Mouse (Mus musculus): ENCODE measurements around the gene Man1c1. TPM values are rescaled to one million over a fixed set of nuclear protein-coding genes. Genes with fewer than 3 reads are reported as not detected.

Gene Man1c1
- polyA plus RNA-seq, 1 experiment from 2014 or later, result 2.6 TPM

- Histone ChIP-seq H3K27me3 (replicated peaks; ENCODE audit: low read depth, poor library complexity, severe bottlenecking) (no peaks in the 10 kb centered on the region), H3K4me1 (peaks cover 21% of the 10 kb centered on the region), H3K36me3 (replicated peaks) (no peaks in the 10 kb centered on the region), H3K9me3 (no peaks in the 10 kb centered on the region), H3K27ac (replicated peaks) (no peak overlapping the region), H3K4me3 (no peak overlapping the region)
- no peak for DNase-seq (ENCODE audit: low spot score)
- WGBS, result 83% methylated on average over 10 of the region's 10 CpGs
These were observed 113.7 kb downstream of the Man1c1 start for GRCm38 (mm10) chr4:134590227-134590926.

- Histone ChIP-seq H3K36me3 (replicated peaks) (no peaks in the 10 kb centered on the region), H3K4me1 (peaks cover 21% of the 10 kb centered on the region), H3K27me3 (replicated peaks; ENCODE audit: low read depth, poor library complexity, severe bottlenecking) (no peaks in the 10 kb centered on the region), H3K9me3 (no peaks in the 10 kb centered on the region), H3K4me3 (no peak overlapping the region), H3K27ac (replicated peaks) (no peak overlapping the region)
- no peak for DNase-seq (ENCODE audit: low spot score)
- WGBS, result 73% methylated on average over 9 of the region's 9 CpGs
These were observed 114.3 kb downstream of the Man1c1 start for GRCm38 (mm10) chr4:134589786-134590185.

DNA sequence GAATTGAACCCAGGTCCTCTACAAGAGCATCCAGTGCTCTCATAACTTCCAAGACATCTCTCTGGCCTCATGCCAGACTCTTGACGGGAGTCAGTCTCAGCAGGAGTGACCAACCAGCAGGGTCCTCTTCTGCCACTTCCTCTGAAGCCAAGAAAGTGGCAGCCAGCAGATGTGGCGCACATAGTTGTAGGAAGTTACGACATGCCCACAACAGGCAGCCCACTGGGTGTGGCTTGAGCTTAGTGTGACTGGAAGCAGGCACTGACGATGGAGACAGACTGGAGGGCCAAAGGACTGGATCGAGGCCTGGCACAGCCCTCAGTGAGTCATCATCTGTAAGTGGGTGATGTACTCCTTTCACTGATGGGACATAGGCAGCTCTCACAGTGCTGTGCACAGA lies 115.1 kb downstream of the Man1c1 start:
- DNase-seq (ENCODE audit: low spot score), result no peak
- H3K4me1 ChIP-seq, result peaks cover 21% of the 10 kb centered on the region
- no peaks in the 10 kb centered on the region for H3K9me3 ChIP-seq
- H3K4me3 ChIP-seq, result no peak overlapping the region
- H3K27ac ChIP-seq (replicated peaks), result no peak overlapping the region
- WGBS, result 94% methylated on average over 5 of the region's 5 CpGs
- no peaks in the 10 kb centered on the region for H3K27me3 ChIP-seq (replicated peaks; ENCODE audit: low read depth, poor library complexity, severe bottlenecking)
- no peaks in the 10 kb centered on the region for H3K36me3 ChIP-seq (replicated peaks)

DNA sequence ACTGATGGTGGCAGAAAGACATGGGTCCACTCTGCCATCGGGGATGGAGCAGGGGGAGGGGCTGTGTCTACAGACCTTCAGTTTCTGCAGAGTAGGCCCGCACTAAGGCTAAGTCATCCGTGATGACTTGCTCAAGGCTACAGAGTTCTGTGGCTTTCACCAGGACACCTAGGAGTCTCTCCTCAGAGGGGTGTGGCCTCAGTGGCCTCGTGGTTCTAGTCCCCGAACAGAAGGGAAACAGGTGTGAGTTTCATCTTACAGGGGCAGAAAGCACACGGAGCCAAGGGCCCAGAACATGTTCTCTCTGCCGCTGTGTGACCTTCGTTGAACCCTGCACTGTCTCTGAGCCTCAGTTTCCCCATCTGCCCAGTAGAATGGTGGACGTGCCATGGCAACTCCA lies 115.8 kb downstream of the Man1c1 start:
- WGBS, result 85% methylated on average over 9 of the region's 9 CpGs
- H3K4me3 ChIP-seq, result no peak overlapping the region
- no peak overlapping the region for H3K27ac ChIP-seq (replicated peaks)
- no peak for DNase-seq (ENCODE audit: low spot score)
- no peaks in the 10 kb centered on the region for H3K27me3 ChIP-seq (replicated peaks; ENCODE audit: low read depth, poor library complexity, severe bottlenecking)
- no peaks in the 10 kb centered on the region for H3K36me3 ChIP-seq (replicated peaks)
- peaks cover 21% of the 10 kb centered on the region for H3K4me1 ChIP-seq
- H3K9me3 ChIP-seq, result no peaks in the 10 kb centered on the region

GRCm38 (mm10) chr4:134587636-134588197 lies 116.4 kb downstream of the Man1c1 start:
- Histone ChIP-seq H3K4me3 (no peak overlapping the region), H3K27ac (replicated peaks) (no peak overlapping the region), H3K4me1 (peaks cover 21% of the 10 kb centered on the region), H3K36me3 (replicated peaks) (no peaks in the 10 kb centered on the region), H3K9me3 (no peaks in the 10 kb centered on the region), H3K27me3 (replicated peaks; ENCODE audit: low read depth, poor library complexity, severe bottlenecking) (no peaks in the 10 kb centered on the region)
- 58% methylated on average over 11 of the region's 11 CpGs for WGBS
- DNase-seq (ENCODE audit: low spot score), result no peak

GRCm38 (mm10) chr4:134586631-134587030 lies 117.5 kb downstream of the Man1c1 start:
- no peaks in the 10 kb centered on the region for H3K9me3 ChIP-seq
- 94% methylated on average over 1 of the region's 1 CpGs for WGBS
- H3K4me1 ChIP-seq, result peaks cover 19% of the 10 kb centered on the region
- H3K27ac ChIP-seq (replicated peaks), result no peak overlapping the region
- no peak for DNase-seq (ENCODE audit: low spot score)
- no peak overlapping the region for H3K4me3 ChIP-seq
- H3K36me3 ChIP-seq (replicated peaks), result no peaks in the 10 kb centered on the region
- no peaks in the 10 kb centered on the region for H3K27me3 ChIP-seq (replicated peaks; ENCODE audit: low read depth, poor library complexity, severe bottlenecking)

GRCm38 (mm10) chr4:134586126-134586525 lies 118.0 kb downstream of the Man1c1 start:
- no peaks in the 10 kb centered on the region for H3K9me3 ChIP-seq
- WGBS, result 91% methylated on average over 7 of the region's 7 CpGs
- peaks cover 18% of the 10 kb centered on the region for H3K4me1 ChIP-seq
- H3K4me3 ChIP-seq, result no peak overlapping the region
- no peaks in the 10 kb centered on the region; the same call in 1 of the 2 replicates for H3K27me3 ChIP-seq (replicated peaks; ENCODE audit: low read depth, poor library complexity, severe bottlenecking)
- no peak for DNase-seq (ENCODE audit: low spot score)
- no peak overlapping the region for H3K27ac ChIP-seq (replicated peaks)
- no peaks in the 10 kb centered on the region for H3K36me3 ChIP-seq (replicated peaks)

- Histone ChIP-seq H3K36me3 (replicated peaks) (no peaks in the 10 kb centered on the region), H3K4me1 (peaks cover 41% of the 10 kb centered on the region), H3K4me3 (no peak overlapping the region), H3K9me3 (no peaks in the 10 kb centered on the region), H3K27me3 (replicated peaks; ENCODE audit: low read depth, poor library complexity, severe bottlenecking) (peaks cover 16% of the 10 kb centered on the region), H3K27ac (replicated peaks) (no peak overlapping the region; the same call in 1 of the 2 replicates)
- DNase-seq (ENCODE audit: low spot score), result no peak
- 72% methylated on average over 3 of the region's 3 CpGs for WGBS
These were observed 120.6 kb downstream of the Man1c1 start for GRCm38 (mm10) chr4:134583513-134583912.

DNA sequence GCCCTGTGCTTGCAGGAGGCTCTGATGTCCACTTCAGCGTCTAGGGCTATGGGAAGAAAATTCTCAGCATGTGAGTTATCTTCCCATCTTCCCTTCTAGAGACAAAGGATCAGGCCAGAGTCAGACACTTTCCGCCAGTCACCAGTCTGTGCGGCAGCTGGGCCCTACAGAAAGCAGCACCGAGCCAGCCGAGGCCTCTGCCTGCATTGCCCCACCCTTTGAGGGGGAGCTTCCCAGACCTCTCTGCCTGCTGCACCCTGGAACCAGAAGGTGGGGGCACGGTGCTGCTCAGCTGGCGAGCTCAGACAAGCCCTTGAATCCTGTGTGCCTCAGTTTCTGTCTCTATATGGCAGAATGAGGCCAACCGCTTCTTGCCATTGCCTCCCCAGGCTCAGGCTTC lies 122.7 kb downstream of the Man1c1 start:
- Histone ChIP-seq H3K27ac (replicated peaks) (peak overlapping the region; percentile 40), H3K27me3 (replicated peaks; ENCODE audit: low read depth, poor library complexity, severe bottlenecking) (peaks cover 19% of the 10 kb centered on the region), H3K9me3 (no peaks in the 10 kb centered on the region), H3K4me1 (peaks cover 39% of the 10 kb centered on the region), H3K36me3 (replicated peaks) (no peaks in the 10 kb centered on the region), H3K4me3 (no peak overlapping the region)
- WGBS, result 69% methylated on average over 8 of the region's 8 CpGs
- DNase-seq (ENCODE audit: low spot score), result no peak

GRCm38 (mm10) chr4:134580351-134581148 lies 123.5 kb downstream of the Man1c1 start:
- no peak for DNase-seq (ENCODE audit: low spot score)
- Histone ChIP-seq H3K36me3 (replicated peaks) (no peaks in the 10 kb centered on the region), H3K4me1 (peaks cover 44% of the 10 kb centered on the region), H3K9me3 (no peaks in the 10 kb centered on the region), H3K27ac (replicated peaks) (no peak overlapping the region; the same call in 1 of the 2 replicates), H3K4me3 (no peak overlapping the region), H3K27me3 (replicated peaks; ENCODE audit: low read depth, poor library complexity, severe bottlenecking) (peaks cover 19% of the 10 kb centered on the region)
- WGBS, result 74% methylated on average over 15 of the region's 15 CpGs

- Histone ChIP-seq H3K27me3 (replicated peaks; ENCODE audit: low read depth, poor library complexity, severe bottlenecking) (peaks cover 19% of the 10 kb centered on the region), H3K36me3 (replicated peaks) (no peaks in the 10 kb centered on the region), H3K4me3 (0 out of 2 replicates have a peak overlapping the region, but pooled peaks have one; percentile 22), H3K27ac (replicated peaks) (no peak overlapping the region), H3K9me3 (no peaks in the 10 kb centered on the region), H3K4me1 (peaks cover 49% of the 10 kb centered on the region)
- peak; percentile 27 for DNase-seq (ENCODE audit: low spot score)
- 29% methylated on average over 5 of the region's 5 CpGs for WGBS
These were observed 124.5 kb downstream of the Man1c1 start for GRCm38 (mm10) chr4:134579620-134580019.

DNA sequence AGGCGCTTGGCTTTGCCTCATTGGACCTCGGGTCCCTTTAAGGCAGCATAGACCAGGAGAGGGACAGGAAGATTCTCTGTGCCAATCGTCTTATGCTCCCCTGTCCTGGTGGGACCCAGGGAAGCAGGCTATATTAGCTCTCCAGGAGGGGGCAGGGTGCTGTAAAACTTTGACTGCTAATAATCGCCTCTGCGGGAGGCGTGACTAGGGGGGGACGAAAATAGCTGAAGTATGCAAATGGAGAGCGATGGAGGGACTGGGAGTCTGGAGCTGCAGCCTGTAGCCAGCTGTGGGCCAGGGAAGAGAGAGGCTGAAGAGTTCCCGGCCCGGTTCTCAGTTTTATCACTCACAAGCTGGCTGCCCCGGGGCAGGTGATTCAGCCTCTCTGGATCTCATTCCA lies 124.9 kb downstream of the Man1c1 start:
- H3K4me3 ChIP-seq, result 0 out of 2 replicates have a peak overlapping the region, but pooled peaks have one; percentile 22
- WGBS, result 16% methylated on average over 11 of the region's 11 CpGs
- peak overlapping the region; percentile 59; the same call in 1 of the 2 replicates for H3K27ac ChIP-seq (replicated peaks)
- no peaks in the 10 kb centered on the region for H3K9me3 ChIP-seq
- peaks cover 19% of the 10 kb centered on the region for H3K27me3 ChIP-seq (replicated peaks; ENCODE audit: low read depth, poor library complexity, severe bottlenecking)
- H3K4me1 ChIP-seq, result peaks cover 49% of the 10 kb centered on the region
- no peaks in the 10 kb centered on the region for H3K36me3 ChIP-seq (replicated peaks)
- peak; percentile 21 for DNase-seq (ENCODE audit: low spot score)

All from embryonic facial prominence, embryonic 10.5 days (tissue).